Mouse (Mus musculus) cortical plate, adult 2 months (tissue): Measurements from ENCODE around the gene Dennd4a.

Experiments
- CTCF ChIP-seq: fragments of 200-500 bp; IDR thresholded peaks from 2 replicates; pipeline ENCODE4 v1.5.1; 2011; ENCODE audit warnings: mild to moderate bottlenecking, control low read depth, low read length; ENCODE audit not compliant: insufficient read depth; ENCODE audit errors: extremely low read depth
- POLR2A ChIP-seq: fragments of 200-500 bp; IDR thresholded peaks from 2 replicates; pipeline ENCODE4 v1.6.1; 2011; ENCODE audit warnings: mild to moderate bottlenecking, low read length, control low read depth; ENCODE audit not compliant: insufficient read depth; ENCODE audit errors: extremely low read depth

DNA sequence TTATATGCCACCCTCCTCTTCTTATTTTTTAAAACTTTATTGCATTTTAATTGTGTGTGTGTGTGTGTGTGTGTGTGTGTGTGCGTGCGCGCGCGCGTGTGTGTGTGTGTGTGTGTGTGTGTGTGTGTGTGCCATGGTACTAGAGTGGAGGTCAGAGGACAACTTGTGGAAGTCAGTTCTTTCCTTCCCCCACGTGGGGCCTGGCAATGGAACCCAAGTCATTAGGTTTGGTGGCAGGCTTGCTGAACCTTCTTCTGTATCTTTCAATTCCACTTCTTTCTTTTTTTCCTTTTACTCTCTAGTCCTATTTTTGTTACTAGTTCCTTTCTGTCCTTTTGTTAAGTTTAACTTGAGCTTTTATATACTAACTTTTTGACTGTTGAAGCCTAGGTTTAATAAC, 19.5 kb downstream of the Dennd4a start:
- TF ChIP-seq CTCF (no peak), POLR2A (no peak)
